Mouse (Mus musculus) layer of hippocampus, postnatal 10 days (tissue): ENCODE results near the gene Cntnap5a. TPM values are rescaled to one million over a fixed set of nuclear protein-coding genes. Genes with fewer than 3 reads are reported as not detected.
"Not testable (repeated sequence)": the region's sequence is repeated elsewhere in the genome, so short reads cannot be mapped to it uniquely, and the experiment has no call there.

Experiments
- DNase-seq, 2 experiments: peaks; one replicate each; pipeline ENCODE4 v3.0.0; 2021; ENCODE audit warnings: low spot score in 2 of 2
- total RNA-seq, 2 experiments: library from RNA; stranded (reverse); gene quantifications; 2 replicates each; pipeline ENCODE4 v1.2.3; 2021

The Cntnap5a gene
- total RNA-seq, 2 experiments from 2014 or later = 17.2 to 19.0 TPM

DNA sequence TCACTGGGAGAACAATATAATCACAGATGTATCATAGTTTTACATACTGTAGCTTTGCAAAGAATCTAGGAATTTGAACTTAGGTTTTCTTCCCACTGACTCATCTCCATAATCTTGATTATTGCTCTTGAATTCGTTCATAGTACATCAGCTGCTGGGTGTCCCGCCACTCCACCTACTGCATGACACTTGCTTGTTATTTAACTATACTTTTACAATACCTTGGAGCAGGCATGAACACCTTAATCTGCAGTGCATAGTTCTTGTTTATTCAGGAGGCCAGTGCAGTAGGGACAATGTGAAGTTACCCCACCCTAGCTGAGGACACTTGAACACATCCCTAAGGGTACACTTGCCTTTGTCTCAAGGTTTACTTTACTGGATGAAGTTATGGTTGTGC, 352.3 kb downstream of the Cntnap5a start:
- no peak for DNase-seq

DNA sequence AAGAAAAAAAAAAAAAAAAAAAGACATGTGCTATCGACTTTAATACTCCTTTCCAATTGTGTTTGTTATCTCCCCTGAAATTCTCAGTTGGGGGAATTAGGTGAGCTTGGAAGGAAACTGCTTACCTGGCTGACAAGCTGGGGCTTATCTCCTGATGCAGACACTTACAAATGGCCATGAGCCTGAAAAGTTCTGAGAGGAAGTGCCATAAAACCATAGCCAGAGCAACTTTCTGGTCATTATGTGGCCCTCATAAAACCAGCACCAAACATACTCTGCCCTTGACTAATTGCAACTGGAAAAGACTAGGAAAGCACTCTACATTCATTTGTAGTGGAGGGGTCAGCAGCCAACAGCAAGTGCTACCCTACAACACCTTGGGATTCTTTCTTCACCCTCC, 359.5 kb downstream of the Cntnap5a start:
- DNase-seq = no peak

DNA sequence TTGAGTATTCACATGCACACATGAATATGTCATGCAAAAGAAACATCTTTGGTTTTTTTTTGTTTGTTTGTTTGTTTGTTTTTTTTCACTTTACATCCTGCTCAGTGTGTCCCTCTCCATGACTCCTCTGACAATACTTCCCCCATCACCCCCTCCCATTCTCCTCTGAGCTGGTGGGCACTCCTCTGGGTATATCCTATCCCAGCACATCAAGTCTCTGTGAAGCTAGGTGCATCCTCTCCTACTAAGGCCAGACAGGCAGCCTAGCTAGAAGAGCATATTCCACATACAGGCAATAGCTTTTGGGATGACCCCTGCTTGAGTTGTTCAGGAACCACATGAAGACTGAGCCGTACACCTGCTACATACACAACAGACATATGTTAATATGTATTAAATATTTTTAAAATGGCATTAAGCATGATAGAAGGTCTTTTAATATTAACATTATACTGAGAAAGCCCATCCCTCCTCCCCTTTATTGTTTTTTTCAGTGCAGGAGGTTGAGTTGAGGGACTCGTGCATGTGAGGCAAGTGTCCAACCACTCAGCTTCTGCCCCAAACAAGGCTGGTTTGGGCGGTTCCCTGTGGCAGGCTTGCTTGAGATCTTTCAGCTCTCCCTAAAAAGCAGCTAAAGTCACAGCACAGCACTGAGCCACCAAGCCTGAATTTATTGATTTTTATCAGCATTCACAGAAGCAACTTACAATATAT, 422.6 kb downstream of the Cntnap5a start:
- DNase-seq = no peak

DNA sequence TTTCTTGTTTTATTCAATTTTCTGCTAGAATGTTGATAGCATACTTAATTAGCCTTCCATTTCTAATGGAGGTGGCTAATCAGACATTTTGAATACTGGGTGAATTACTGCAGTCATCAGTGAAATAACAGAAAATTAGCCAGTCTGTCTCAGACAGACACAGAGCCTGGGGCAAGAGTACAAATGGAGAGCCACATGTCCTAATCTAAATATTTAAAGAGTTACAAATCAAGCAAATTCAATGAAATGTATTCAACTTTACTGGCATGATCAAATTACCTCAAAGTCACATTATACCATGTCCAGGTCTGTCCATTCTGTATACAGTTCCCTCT, 423.1 kb downstream of the Cntnap5a start:
- DNase-seq = no peak

DNA sequence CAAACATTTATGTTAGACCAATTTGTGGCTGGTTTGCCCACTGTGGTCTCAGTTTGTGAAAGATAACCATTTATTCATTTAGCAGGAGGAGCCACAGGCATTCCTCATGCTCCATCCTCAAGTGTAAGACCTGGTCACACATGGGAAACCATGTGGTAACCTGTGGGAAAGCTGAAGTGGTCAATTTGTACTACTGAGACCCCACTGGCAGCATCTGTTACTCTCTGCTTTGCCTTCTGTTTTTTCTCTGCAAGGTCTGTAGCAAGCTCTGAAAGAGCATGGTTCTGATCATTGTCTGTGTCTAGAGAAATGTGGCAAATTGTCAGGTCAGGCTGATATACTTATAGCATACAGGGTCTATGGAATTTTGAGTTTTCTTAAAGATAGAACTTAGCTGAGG, 423.8 kb downstream of the Cntnap5a start:
- DNase-seq = no peak

DNA sequence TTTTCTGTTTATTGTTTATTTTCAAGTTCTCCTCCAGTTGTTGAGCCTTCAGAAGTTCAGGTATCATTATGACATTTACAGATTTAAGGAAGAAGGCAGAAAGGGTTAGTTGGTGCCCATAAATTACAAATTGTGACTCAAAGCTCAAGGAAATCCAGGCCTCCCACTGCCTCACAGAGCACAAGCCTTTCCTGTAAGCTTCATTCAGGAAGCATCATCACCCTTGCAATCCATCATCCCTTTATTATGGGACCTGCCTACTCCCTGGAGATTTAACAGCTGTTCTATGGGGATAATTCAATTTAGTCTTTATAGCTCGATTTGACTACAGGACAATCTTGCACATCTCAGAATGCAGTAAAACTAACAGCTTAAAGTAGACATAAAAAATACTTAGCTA, 441.2 kb downstream of the Cntnap5a start:
- no peak for DNase-seq

DNA sequence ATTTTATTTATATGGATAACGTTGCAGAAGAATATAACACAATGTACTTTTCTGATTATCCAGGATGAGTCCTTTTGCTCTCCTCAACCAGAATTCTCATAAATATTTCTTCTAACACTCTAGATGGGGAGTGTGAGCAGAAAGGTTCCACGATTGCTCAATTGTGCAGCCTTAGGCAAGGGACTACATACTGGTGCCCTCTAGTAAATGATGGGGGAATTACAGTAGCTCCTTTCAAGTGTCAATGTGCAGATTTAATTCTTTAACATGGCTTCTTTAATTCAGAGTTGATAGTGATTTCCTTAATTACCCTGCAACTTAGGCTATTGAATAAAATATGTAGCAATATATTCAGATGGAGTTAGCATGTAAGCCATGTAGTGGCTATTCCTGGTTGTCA, 442.5 kb downstream of the Cntnap5a start:
- no peak for DNase-seq

DNA sequence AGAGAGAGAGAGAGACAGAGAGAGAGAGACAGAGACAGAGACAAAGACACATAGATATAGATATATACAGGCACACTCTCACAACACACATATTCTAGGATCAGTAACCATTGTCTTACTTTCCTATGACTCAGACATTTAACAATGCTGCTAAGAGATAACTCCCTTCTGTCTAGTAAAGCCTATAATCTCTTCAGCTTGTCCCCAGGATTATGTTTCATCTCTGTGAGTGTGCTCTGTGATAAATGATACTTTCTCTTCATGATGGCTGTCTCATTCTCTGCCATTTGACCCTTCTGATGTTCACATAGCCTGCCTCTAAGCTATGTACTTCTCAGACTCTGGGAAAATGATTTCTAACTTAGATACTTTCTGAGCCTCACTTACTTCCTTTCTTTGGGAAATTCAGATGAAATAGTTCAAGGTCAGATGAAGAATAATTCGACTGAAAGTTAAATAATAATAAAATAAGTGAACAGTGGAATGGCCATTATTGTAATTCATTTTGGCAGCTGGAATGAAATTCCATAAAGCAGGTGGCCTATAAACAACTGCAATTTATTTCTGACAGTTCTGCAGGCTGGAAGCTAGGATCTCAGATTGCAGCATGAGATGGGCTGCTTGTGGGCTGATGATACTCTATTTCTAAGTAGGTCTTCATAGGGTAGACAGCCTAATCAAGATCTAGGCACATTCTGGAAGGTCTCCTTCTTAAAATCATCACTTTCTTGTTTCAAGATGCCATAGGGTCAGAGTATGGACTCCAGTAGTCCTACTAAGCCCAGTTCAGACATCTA, 444.1 kb downstream of the Cntnap5a start:
- DNase-seq = no peak

DNA sequence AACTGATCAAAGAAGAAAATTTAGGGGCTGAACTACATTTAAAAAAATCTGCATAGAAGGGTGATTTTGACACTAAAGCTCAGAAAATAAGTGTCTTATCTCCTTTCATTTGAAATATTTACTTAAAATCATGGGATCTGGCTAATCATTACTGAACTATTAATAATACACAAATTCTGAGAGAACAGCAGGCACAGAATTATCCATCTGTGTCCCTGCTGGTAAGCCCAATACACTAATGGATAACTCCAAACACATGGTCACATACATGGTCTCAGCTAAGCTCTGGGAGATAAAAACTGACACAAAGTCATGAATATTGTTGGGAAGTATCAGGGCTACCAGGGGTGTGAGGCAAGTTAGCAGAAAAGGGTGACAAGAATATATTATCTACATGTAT, 447.9 kb downstream of the Cntnap5a start:
- no peak for DNase-seq

DNA sequence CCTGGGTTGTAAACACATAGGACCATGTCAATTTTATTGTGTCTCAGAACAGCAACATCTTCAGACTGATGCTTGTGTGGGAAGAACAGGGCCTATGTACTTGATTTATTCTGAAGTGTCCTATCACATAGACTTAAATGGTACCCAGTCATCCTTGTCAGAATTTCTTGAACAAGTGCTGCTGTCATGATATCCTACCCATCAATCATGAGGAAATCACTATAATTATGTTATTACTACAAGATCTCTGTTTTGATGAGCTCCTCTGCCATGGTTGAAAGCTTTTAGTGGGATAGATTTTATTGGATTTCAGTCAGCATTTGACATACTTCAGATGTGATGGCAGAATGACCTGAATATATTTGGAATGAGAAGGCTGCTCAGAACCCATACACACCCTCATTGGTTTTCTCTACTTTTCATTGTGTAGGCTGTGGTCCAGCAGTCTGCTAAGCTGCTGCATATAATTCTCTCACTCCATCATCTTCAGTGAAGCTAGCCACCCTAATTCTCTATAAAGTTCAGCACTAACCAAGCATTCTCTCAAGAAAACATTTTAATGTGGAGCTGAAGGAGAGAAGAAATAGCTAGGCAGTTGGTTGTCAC, 465.3 kb downstream of the Cntnap5a start:
- DNase-seq = no peak

DNA sequence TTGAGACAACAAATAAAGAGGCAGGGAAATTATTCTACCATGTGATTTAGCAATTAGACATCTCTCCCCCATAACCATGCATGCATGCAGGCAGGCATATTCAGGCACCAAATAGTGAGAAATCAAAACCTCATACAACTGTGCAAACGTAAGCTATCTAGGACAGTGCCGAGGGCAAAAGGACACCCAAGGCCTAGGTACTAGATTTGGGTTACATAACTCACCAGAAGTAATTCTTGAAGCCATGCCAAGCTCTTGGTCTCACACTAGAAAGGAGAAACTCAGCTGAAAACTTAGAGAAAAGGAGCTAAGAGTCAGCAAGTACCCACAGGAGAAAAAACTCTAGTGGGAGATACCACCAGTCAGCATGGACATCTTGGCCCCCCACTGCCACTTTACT, 499.9 kb downstream of the Cntnap5a start:
- no peak for DNase-seq

DNA sequence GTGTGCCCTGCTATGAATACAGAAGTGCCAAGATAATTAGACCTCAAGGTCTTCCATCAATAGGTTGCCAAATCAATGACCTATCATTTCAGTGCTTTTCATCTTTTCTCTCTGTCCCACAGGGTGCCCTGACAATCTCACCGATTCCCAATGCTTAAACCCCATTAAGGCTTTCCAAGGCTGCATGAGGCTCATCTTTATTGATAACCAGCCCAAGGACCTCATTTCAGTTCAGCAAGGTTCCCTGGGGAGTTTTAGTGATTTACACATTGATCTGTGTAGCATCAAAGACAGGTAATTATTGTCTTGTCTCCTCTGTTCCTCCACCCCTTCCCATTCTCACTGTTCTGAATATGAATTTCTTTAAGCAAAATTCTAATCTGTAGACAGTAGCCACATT, 503.6 kb downstream of the Cntnap5a start:
- DNase-seq = not testable (repeated sequence)

DNA sequence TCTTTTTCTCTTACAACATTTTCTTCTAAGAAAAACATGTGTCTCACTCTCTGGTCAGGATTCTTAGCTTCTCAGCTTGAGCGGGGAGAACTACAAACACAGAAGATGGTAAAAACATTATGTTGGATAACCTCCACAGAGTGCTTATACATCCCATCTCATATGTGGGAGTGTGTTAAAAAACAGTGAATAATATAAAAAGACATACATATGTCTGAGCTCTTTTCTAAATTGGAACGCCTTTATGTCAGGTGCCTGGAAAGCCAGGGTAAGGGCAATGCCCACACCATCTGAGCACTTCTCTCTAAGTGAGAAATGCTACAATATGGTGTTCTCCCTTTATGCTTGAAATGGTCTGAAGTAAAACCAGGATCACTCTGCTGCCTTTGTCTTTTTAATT, 507.7 kb downstream of the Cntnap5a start:
- no peak for DNase-seq

DNA sequence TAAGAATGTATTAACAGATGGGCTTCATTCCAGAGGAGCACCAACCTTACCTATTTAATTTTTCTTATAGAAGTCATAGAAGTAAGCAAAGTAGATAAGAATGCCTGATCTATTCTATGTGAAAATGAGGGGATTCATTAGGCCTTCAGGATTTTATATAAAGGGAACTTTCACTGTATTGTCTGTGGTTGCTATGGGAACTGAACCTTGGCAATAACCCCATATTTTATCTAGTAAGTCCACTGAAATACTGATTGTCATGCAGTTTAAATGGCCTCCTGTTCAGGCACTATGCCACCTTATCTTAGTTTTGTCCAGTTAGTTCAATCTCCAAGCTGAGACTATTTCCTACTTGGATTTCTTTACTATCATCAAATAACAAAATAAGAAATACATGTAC, 532.3 kb downstream of the Cntnap5a start:
- DNase-seq = no peak

DNA sequence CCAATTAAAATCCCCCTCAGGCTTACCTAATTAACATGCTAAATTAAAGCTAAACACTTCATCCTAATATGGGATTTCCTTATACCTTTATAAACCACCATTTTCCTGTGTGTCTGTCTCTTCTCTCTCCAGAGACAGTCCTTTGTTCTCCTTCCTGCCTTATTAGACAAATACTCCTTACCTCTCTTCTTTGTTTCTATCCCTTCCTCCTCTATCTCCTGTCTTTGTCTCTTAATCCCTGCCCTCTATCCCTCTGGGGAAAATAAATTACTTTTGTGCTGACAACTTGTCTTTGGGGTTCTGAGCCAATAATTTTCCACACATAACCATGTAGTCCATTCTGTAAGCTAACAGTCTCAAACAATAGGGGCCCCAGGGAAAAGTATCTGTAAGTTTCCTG, 556.0 kb downstream of the Cntnap5a start:
- DNase-seq = no peak

DNA sequence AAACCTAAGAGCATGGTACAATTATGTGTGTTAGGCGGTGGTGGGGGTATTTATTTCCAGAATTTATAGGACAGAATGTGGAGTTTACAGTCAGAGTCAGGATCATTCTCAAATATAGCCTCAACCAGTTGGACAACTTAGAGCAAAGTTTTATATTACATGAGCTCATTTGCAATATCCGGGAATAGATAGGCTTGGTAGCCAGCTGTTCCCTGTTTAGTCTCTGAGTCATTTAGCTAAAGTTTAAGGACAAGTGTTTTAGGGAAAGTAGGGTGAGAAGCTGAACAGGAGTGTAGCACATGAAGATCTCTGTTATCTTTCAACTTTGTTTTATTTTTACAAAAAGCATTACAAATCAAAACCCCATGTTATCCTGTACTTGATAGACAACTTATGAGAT, 559.3 kb downstream of the Cntnap5a start:
- DNase-seq = no peak

DNA sequence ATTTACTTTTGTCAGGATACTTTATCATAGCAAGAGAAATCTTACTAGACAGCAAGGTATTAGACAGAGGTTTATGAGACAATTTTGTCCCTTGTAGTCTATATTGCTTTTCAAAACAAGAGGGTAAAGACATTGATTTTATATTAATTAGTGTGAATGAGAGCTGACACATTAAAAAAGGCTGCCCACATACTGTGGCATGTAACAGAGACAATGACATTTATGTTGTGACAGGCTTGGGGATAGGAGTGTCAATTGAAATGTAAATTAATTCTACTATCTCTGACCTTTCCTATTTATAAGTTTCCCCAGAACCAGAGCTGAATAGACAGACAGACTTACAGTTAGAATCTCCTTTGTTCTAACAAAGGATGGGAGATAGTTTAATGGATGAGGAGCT, 596.6 kb downstream of the Cntnap5a start:
- no peak for DNase-seq

DNA sequence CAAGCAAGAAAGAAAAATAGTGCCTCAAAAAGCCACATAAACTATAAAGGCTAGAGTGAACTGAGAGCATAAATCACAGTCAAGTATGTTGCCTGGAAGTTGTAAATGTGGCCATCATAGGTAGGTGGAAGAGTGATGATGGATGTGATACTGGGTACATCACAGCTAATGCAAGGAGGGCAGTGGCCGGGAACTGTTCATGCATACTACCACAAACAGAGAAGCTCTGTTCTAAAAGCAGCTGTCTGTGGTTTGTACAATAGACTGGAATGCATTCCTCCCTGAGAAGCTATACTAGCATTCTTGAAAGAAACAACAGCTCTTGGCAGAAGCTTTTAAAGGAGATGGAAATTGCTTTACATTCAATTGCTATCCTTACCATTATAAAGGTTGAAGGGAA, 599.4 kb downstream of the Cntnap5a start:
- no peak for DNase-seq

DNA sequence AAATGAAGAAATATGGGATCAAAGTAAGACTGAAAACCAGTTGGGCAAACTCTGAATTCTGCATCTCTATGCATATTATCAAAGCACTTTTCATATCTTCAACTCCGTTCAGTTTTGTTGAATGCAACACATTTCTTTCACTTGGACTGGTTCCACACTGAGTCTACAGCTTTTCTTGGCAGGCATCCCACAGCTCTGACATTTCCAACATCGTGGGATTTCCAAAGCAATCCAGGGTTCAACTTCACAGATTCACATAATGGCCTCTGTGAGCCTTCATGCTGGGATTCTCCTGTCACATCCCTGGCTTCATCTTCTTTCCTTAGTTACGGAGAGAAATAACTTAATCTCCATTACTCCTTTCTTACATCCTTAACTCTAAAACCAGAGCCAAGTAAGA, 622.0 kb downstream of the Cntnap5a start:
- DNase-seq = peak; percentile 3 to 19

DNA sequence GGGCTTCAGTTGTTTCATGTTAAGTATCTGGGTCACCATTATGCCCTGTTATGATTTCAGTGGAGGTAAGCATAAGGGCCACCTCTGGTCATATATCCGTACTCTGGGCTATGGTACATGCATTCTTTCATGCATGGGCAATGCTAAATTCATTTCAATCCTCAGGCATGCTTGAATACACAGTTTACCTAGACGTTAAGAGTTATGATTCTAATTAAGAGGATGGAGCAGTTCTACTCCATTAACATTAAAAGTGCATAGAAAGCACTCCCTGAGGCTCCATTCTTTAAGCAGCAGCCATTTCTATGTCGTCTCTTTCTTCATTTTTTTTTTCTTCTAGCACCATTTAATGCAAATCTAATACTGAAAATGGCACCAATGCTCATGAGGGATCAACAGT, 627.0 kb downstream of the Cntnap5a start:
- no peak for DNase-seq

DNA sequence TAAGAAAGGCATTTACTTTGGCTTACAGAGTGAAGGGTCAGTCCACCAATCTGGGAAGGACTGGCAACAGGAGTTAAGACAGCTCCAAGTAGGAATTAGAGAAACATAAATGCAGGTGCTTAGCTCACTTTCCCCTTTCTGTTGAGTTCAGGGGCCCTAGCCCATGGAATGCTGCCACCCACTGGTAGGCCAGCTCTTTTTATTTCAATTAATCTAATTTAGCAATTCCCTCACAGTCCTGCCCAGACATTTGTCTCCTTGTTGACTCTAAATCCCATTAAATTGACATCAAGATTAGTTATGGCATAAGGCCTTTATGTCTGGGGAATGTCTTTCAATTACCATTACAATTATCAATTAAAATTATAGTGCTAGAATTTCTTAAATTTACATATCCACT, 628.7 kb downstream of the Cntnap5a start:
- DNase-seq = peak; percentile 36 to 41

DNA sequence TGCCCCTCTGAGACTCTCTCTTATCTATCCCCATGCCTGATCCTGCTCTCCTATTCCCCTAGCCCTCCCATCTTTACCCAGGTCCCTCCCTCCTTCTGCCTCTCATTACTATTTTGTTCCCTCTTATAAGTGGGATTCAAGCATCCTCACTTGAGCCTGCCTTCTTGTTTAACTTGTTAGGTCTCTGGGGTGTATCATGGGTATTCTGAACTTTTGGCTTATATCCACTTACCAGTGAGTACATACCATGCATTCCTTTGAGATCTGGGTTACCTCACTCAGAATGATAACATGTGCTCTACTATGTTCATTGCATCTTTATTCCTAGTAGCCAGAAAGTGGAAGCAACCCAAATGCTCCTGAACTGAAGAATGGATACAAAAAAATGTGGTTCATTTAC, 639.9 kb downstream of the Cntnap5a start:
- no peak for DNase-seq

DNA sequence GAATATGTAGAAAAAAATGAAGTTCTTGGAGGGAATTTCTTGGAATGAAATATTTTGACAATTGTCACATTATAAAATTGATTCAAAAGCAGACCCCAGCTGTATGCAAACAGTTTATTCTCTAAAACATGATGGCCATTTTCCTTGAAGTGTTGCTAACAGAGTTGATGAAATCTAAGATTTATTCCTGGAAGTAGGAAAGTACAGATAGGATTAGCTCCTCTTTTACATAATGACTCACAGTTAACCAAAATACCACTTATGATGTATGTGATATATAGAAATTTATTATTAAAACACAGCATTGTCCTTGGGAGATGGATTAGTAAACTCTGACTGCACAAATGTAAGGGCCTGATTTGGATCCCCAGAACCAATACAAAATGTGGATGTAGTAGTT, 669.1 kb downstream of the Cntnap5a start:
- no peak for DNase-seq
